Mouse (Mus musculus): Measurements from ENCODE around the gene Ing2. TPM values are rescaled to one million over a fixed set of nuclear protein-coding genes. Genes with fewer than 3 reads are reported as not detected.
A peak's percentile ranks its signal among the peaks of the same experiment; 100 is the strongest.

The Ing2 gene
- 7.0 and 10.5 TPM in 2 replicates for total RNA-seq (2014; rRNA removed)
- 8.6 and 10.0 TPM in 2 replicates for polyA plus RNA-seq (2015; fragmentation: Nextera tagmentation; extraction: Ambion mirVana)

GRCm38 (mm10) chr8:47674777-47675710, at the start of gene Ing2:
Gene Ing2, minus strand, starts transcription at chr8:47675556.
- Histone ChIP-seq H3K4me2 (ENCODE audit: low read depth, low read length, poor library complexity, severe bottlenecking) (peak within 1 kb of the TSS; percentile 78), H3K9me3 (ENCODE audit: low read length) (no peaks in the 10 kb centered on the region), H3K27ac (ENCODE audit: low read depth, low read length) (peak within 1 kb of the TSS; percentile 88), H3K4me1 (ENCODE audit: insufficient read depth, low read length) (no peaks in the 10 kb centered on the region), H3K36me3 (ENCODE audit: insufficient read depth, low read length) (no peaks in the 10 kb centered on the region), H3K4me3 (ENCODE audit: low read depth, low read length) (peak within 1 kb of the TSS; percentile 98), H3K27me3 (ENCODE audit: insufficient read depth, low read length) (no peaks in the 10 kb centered on the region), H3K9ac (replicated peaks; ENCODE audit: low read length, poor library complexity, severe bottlenecking) (peak within 1 kb of the TSS; percentile 78)
- peak; percentile 36 for TF ChIP-seq CTCF (IDR thresholded peaks at IDR 0.05)
- WGBS = under 1% methylated on average over 71 of the region's 106 CpGs
- ATAC-seq (ENCODE audit: low FRiP score) = peak; percentile 92
- peak; percentile 100 for DNase-seq (ENCODE audit: low spot score)

GRCm38 (mm10) chr8:47721609-47722008, 46.3 kb upstream of the Ing2 start:
- TF ChIP-seq CTCF (IDR thresholded peaks at IDR 0.05) = no peak
- Histone ChIP-seq H3K9me3 (ENCODE audit: low read length) (no peaks in the 10 kb centered on the region), H3K9ac (replicated peaks; ENCODE audit: low read length, poor library complexity, severe bottlenecking) (no peak overlapping the region), H3K4me1 (ENCODE audit: insufficient read depth, low read length) (no peaks in the 10 kb centered on the region; the same call in 1 of the 2 replicates), H3K4me3 (ENCODE audit: low read depth, low read length) (no peak overlapping the region), H3K4me2 (ENCODE audit: low read depth, low read length, poor library complexity, severe bottlenecking) (no peak overlapping the region), H3K27ac (ENCODE audit: low read depth, low read length) (no peak overlapping the region), H3K27me3 (ENCODE audit: insufficient read depth, low read length) (no peaks in the 10 kb centered on the region; the same call in 1 of the 2 replicates), H3K36me3 (ENCODE audit: insufficient read depth, low read length) (no peaks in the 10 kb centered on the region)
- ATAC-seq (ENCODE audit: low FRiP score) = no peak
- DNase-seq (ENCODE audit: low spot score) = no peak
- WGBS = 78% methylated on average over 4 of the region's 4 CpGs

GRCm38 (mm10) chr8:47718641-47719040, 43.3 kb upstream of the Ing2 start:
- Histone ChIP-seq H3K36me3 (ENCODE audit: insufficient read depth, low read length) (no peaks in the 10 kb centered on the region), H3K9me3 (ENCODE audit: low read length) (no peaks in the 10 kb centered on the region), H3K4me2 (ENCODE audit: low read depth, low read length, poor library complexity, severe bottlenecking) (no peak overlapping the region), H3K4me3 (ENCODE audit: low read depth, low read length) (no peak overlapping the region), H3K27me3 (ENCODE audit: insufficient read depth, low read length) (no peaks in the 10 kb centered on the region), H3K4me1 (ENCODE audit: insufficient read depth, low read length) (no peaks in the 10 kb centered on the region; the same call in 1 of the 2 replicates), H3K9ac (replicated peaks; ENCODE audit: low read length, poor library complexity, severe bottlenecking) (no peak overlapping the region), H3K27ac (ENCODE audit: low read depth, low read length) (no peak overlapping the region)
- 32% methylated on average over 11 of the region's 11 CpGs for WGBS
- DNase-seq (ENCODE audit: low spot score) (peak; percentile 36), ATAC-seq (ENCODE audit: low FRiP score) (no peak)
- TF ChIP-seq CTCF (IDR thresholded peaks at IDR 0.05) = peak; percentile 19

GRCm38 (mm10) chr8:47713761-47714745, 38.7 kb upstream of the Ing2 start, which contains the start of gene Cdkn2aip:
Gene Cdkn2aip, minus strand, starts transcription at chr8:47713932.
- H3K27me3 ChIP-seq (ENCODE audit: insufficient read depth, low read length) = no peaks in the 10 kb centered on the region
- H3K9me3 ChIP-seq (ENCODE audit: low read length) = no peaks in the 10 kb centered on the region
- H3K9ac ChIP-seq (replicated peaks; ENCODE audit: low read length, poor library complexity, severe bottlenecking) = peak within 1 kb of the TSS; percentile 87
- DNase-seq (ENCODE audit: low spot score) (peak; percentile 96), ATAC-seq (ENCODE audit: low FRiP score) (peak; percentile 95)
- under 1% methylated on average over 87 of the region's 114 CpGs for WGBS
- H3K4me1 ChIP-seq (ENCODE audit: insufficient read depth, low read length) = no peaks in the 10 kb centered on the region; the same call in 1 of the 2 replicates
- H3K27ac ChIP-seq (ENCODE audit: low read depth, low read length) = peak within 1 kb of the TSS; percentile 92
- H3K4me2 ChIP-seq (ENCODE audit: low read depth, low read length, poor library complexity, severe bottlenecking) = peak within 1 kb of the TSS; percentile 78
- TF ChIP-seq CTCF (IDR thresholded peaks at IDR 0.05) = no peak
- peak within 1 kb of the TSS; percentile 93 for H3K4me3 ChIP-seq (ENCODE audit: low read depth, low read length)
- H3K36me3 ChIP-seq (ENCODE audit: insufficient read depth, low read length) = peaks cover 11% of the 10 kb centered on the region

GRCm38 (mm10) chr8:47713171-47713663, 37.9 kb upstream of the Ing2 start:
- H3K9ac ChIP-seq (replicated peaks; ENCODE audit: low read length, poor library complexity, severe bottlenecking) = peak overlapping the region; percentile 87
- peak; percentile 33 for DNase-seq (ENCODE audit: low spot score)
- H3K4me2 ChIP-seq (ENCODE audit: low read depth, low read length, poor library complexity, severe bottlenecking) = peak overlapping the region; percentile 78
- H3K4me3 ChIP-seq (ENCODE audit: low read depth, low read length) = peak overlapping the region; percentile 93
- H3K27me3 ChIP-seq (ENCODE audit: insufficient read depth, low read length) = no peaks in the 10 kb centered on the region
- ATAC-seq (ENCODE audit: low FRiP score) = peak; percentile 53
- peak; percentile 45 for TF ChIP-seq CTCF (IDR thresholded peaks at IDR 0.05)
- H3K36me3 ChIP-seq (ENCODE audit: insufficient read depth, low read length) = peaks cover 16% of the 10 kb centered on the region
- H3K4me1 ChIP-seq (ENCODE audit: insufficient read depth, low read length) = no peaks in the 10 kb centered on the region
- H3K27ac ChIP-seq (ENCODE audit: low read depth, low read length) = peak overlapping the region; percentile 92
- WGBS = under 1% methylated on average over 44 of the region's 44 CpGs
- H3K9me3 ChIP-seq (ENCODE audit: low read length) = no peaks in the 10 kb centered on the region

All from midbrain, postnatal 0 days (tissue).